ENCODE assay signal across 24 mouse cellular contexts in genomic region chr3:28030860-28031259, GRCm38 (mm10).
A peak's percentile ranks its signal among the peaks of the same experiment; 100 is the strongest.
DNase-seq lines count a peak whose midpoint lies in the region; ATAC-seq and TF ChIP-seq lines count a peak whose summit lies in the region.
"Had no signal": no experiment of that assay in that cellular context is flagged by ENCODE, and none has a peak within 500 bp of the region (broad histone marks: within the 10 kb centered on the region; RNA-seq: fewer than 3 reads in every experiment).

No protein-coding gene starts in this region.

- H3K27ac ChIP-seq in liver, postnatal 0 days (ENCODE audit: low read depth): 0 out of 2 replicates have a peak overlapping the region, but pooled peaks have one; percentile 6
- no peak overlapping the region for H3K27ac ChIP-seq in liver, embryonic 11.5 days (ENCODE audit: low read depth, low read length)
- H3K27ac ChIP-seq in lung, postnatal 0 days (ENCODE audit: low read length): peak overlapping the region; percentile 68; the same call in 1 of the 2 replicates
- peak overlapping the region; percentile 36 for H3K27ac ChIP-seq in macrophage
- no peak overlapping the region for H3K27ac ChIP-seq in limb, embryonic 10.5 days
- H3K27ac ChIP-seq: embryonic facial prominence, embryonic 10.5 days; forebrain, embryonic 15.5 days had no signal

- no peak overlapping the region for H3K9ac ChIP-seq in liver, postnatal 0 days (replicated peaks)
- H3K9ac ChIP-seq in liver, embryonic 11.5 days (ENCODE audit: low read depth, low read length): no peak overlapping the region
- no peak overlapping the region for H3K9ac ChIP-seq in lung, postnatal 0 days (replicated peaks; ENCODE audit: low read depth)
- H3K9ac ChIP-seq: forebrain, embryonic 12.5 days; forebrain, embryonic 15.5 days; heart, embryonic 12.5 days; heart, embryonic 15.5 days; hindbrain, embryonic 14.5 days had no signal

- WGBS in liver, postnatal 0 days (ENCODE audit: insufficient replicate concordance): 80% methylated on average over 5 of the region's 5 CpGs
- 90% methylated on average over 5 of the region's 5 CpGs for WGBS in liver, embryonic 11.5 days
- 66% methylated on average over 5 of the region's 5 CpGs for WGBS in lung, postnatal 0 days
- WGBS in macrophage (ENCODE audit: missing documents): 100% methylated on average over 5 of the region's 5 CpGs
- 93% methylated on average over 5 of the region's 5 CpGs for WGBS in limb, embryonic 10.5 days

- H3K4me2 ChIP-seq in liver, postnatal 0 days (ENCODE audit: low read depth, low read length): no peak overlapping the region
- no peak overlapping the region for H3K4me2 ChIP-seq in liver, embryonic 11.5 days
- no peak overlapping the region for H3K4me2 ChIP-seq in lung, postnatal 0 days (replicated peaks; ENCODE audit: low read depth, low read length)
- H3K4me2 ChIP-seq: embryonic facial prominence, embryonic 13.5 days; forebrain, embryonic 15.5 days; heart, embryonic 12.5 days; heart, embryonic 15.5 days; hindbrain, embryonic 14.5 days had no signal

- peaks cover 15% of the 10 kb centered on the region for H3K4me1 ChIP-seq in liver, postnatal 0 days (ENCODE audit: insufficient read depth)
- H3K4me1 ChIP-seq in liver, embryonic 11.5 days (replicated peaks; ENCODE audit: control insufficient read depth, insufficient read depth, low read length): 0 out of 2 replicates have a peak, but pooled peaks cover 3% of the 10 kb centered on the region
- H3K4me1 ChIP-seq in lung, postnatal 0 days (ENCODE audit: insufficient read depth, low read depth, low read length): no peaks in the 10 kb centered on the region
- H3K4me1 ChIP-seq in limb, embryonic 10.5 days: 0 out of 2 replicates have a peak, but pooled peaks cover 5% of the 10 kb centered on the region

- peak; percentile 2; the same call in 1 of the 2 replicates for ATAC-seq in liver, postnatal 0 days
- ATAC-seq in liver, embryonic 11.5 days (replicated peaks; ENCODE audit: low FRiP score): no peak
- ATAC-seq in lung, postnatal 0 days: peak; percentile 80
- ATAC-seq: CD4-positive, CD25-positive, alpha-beta regulatory T cell, adult 4 months had no signal

- TF ChIP-seq CTCF in liver, postnatal 0 days (IDR thresholded peaks at IDR 0.05; ENCODE audit: low read depth): no peak
- TF ChIP-seq CTCF in lung, postnatal 0 days (IDR thresholded peaks at IDR 0.05): no peak

- H3K27me3 ChIP-seq in liver, postnatal 0 days (ENCODE audit: insufficient read depth, low read length): no peaks in the 10 kb centered on the region
- no peaks in the 10 kb centered on the region for H3K27me3 ChIP-seq in liver, embryonic 11.5 days (replicated peaks; ENCODE audit: control insufficient read depth, insufficient read depth, low read length)
- no peaks in the 10 kb centered on the region for H3K27me3 ChIP-seq in lung, postnatal 0 days (replicated peaks; ENCODE audit: insufficient read depth, low read length)
- no peaks in the 10 kb centered on the region for H3K27me3 ChIP-seq in limb, embryonic 10.5 days (ENCODE audit: low read depth, poor library complexity, severe bottlenecking)
- H3K27me3 ChIP-seq: embryonic facial prominence, embryonic 13.5 days; forebrain, embryonic 12.5 days; forebrain, embryonic 15.5 days; heart, embryonic 12.5 days; heart, embryonic 15.5 days had no signal

- TF ChIP-seq EP300 in liver, postnatal 0 days (IDR thresholded peaks at IDR 0.05; ENCODE audit: low read depth): no peak
- TF ChIP-seq EP300 in lung, postnatal 0 days (IDR thresholded peaks at IDR 0.05): peak; percentile 70

- H3K9me3 ChIP-seq in liver, postnatal 0 days (ENCODE audit: low read length): no peaks in the 10 kb centered on the region
- no peaks in the 10 kb centered on the region for H3K9me3 ChIP-seq in liver, embryonic 11.5 days (ENCODE audit: control insufficient read depth, low read length)
- H3K9me3 ChIP-seq in lung, postnatal 0 days (ENCODE audit: low read length): no peaks in the 10 kb centered on the region
- no peaks in the 10 kb centered on the region for H3K9me3 ChIP-seq in limb, embryonic 10.5 days (replicated peaks)
- H3K9me3 ChIP-seq: embryonic facial prominence, embryonic 10.5 days; embryonic facial prominence, embryonic 13.5 days; forebrain, embryonic 12.5 days; forebrain, embryonic 15.5 days; heart, embryonic 12.5 days; heart, embryonic 15.5 days had no signal

- H3K79me2 ChIP-seq in macrophage (ENCODE audit: inconsistent target): no peaks in the 10 kb centered on the region

- H3K36me3 ChIP-seq in liver, postnatal 0 days (replicated peaks; ENCODE audit: insufficient read depth, low read length): peaks cover 11% of the 10 kb centered on the region
- no peaks in the 10 kb centered on the region for H3K36me3 ChIP-seq in liver, embryonic 11.5 days (ENCODE audit: control insufficient read depth, insufficient read depth, low read length)
- H3K36me3 ChIP-seq in lung, postnatal 0 days (ENCODE audit: insufficient read depth, low read length): peaks cover 5% of the 10 kb centered on the region
- H3K36me3 ChIP-seq in macrophage (ENCODE audit: inconsistent target): no peaks in the 10 kb centered on the region
- H3K36me3 ChIP-seq in limb, embryonic 10.5 days: no peaks in the 10 kb centered on the region
- H3K36me3 ChIP-seq: embryonic facial prominence, embryonic 10.5 days; embryonic facial prominence, embryonic 13.5 days; forebrain, embryonic 12.5 days; forebrain, embryonic 15.5 days had no signal

- no peak overlapping the region for H3K4me3 ChIP-seq in liver, postnatal 0 days (ENCODE audit: low read depth, low read length)
- H3K4me3 ChIP-seq in liver, embryonic 11.5 days (ENCODE audit: low read depth, low read length): no peak overlapping the region
- no peak overlapping the region for H3K4me3 ChIP-seq in lung, postnatal 0 days (ENCODE audit: low read depth, low read length)
- H3K4me3 ChIP-seq in macrophage (ENCODE audit: inconsistent target): no peak overlapping the region
- H3K4me3 ChIP-seq in limb, embryonic 10.5 days: no peak overlapping the region
- H3K4me3 ChIP-seq: embryonic facial prominence, embryonic 10.5 days; embryonic facial prominence, embryonic 13.5 days; erythroblast, embryonic 14.5 days; forebrain, embryonic 12.5 days; forebrain, embryonic 15.5 days; heart, embryonic 12.5 days; heart, embryonic 15.5 days had no signal

- no peak for DNase-seq in liver, postnatal 0 days
- DNase-seq in liver, embryonic 11.5 days (ENCODE audit: low spot score): no peak
- peak; percentile 70 for DNase-seq in lung, postnatal 0 days (ENCODE audit: low spot score)
- DNase-seq in lung, postnatal 10 days: no peak
- DNase-seq in limb, embryonic 10.5 days (ENCODE audit: low spot score): no peak
- DNase-seq: adrenal gland, adult 2 months; adrenal gland, postnatal 14 days; cerebellum, adult 11-12 months; cerebellum, adult 8-10 months; cerebellum, postnatal 10 days; cerebellum, postnatal 36 days; gastrocnemius, postnatal 25 days; heart, postnatal 10 days; heart, postnatal 4 days had no signal

Comparison
In these comparisons a context has a peak if more than half of its experiments do, and no peak if none do; other contexts are left out.
1. H3K27ac ChIP-seq: peak in liver, postnatal 0 days (single experiment), lung, postnatal 0 days (single experiment) and macrophage (single experiment); none in liver, embryonic 11.5 days (single experiment) and limb, embryonic 10.5 days (single experiment).